14 mouse cellular contexts compared by ENCODE assay signal in the genomic region with DNA sequence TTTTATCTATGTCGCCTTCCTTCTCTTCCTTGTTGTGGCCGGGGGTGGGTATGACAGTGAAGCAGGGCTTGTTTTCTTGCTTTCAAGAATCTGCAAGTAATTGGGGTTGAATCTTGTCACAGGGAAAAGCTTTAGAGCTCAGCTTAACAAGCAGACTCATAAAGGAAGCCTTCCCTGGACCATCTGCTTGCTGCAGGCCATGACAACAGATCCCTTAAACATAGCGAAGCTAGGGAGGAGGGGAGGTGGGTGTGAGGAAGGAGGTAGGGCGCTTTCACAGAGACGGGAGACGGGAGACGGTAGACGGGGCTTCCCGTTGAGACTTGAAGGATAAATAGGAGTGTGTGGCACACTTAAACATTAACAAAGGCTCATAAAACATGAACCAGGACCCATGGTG.
DNase-seq lines count a peak whose midpoint lies in the region; ATAC-seq lines count a peak whose summit lies in the region.
"Had no signal": no experiment of that assay in that cellular context is flagged by ENCODE, and none has a peak within 500 bp of the region (broad histone marks: within the 10 kb centered on the region; RNA-seq: fewer than 3 reads in every experiment).

No protein-coding gene starts in this region.

- peaks cover 4% of the 10 kb centered on the region; the same call in 1 of the 2 replicates for H3K4me1 ChIP-seq in hindbrain, embryonic 14.5 days (replicated peaks; ENCODE audit: control insufficient read depth, insufficient read depth, low read length)
- H3K4me1 ChIP-seq in hindbrain, embryonic 12.5 days, result no peaks in the 10 kb centered on the region

- no peaks in the 10 kb centered on the region for H3K9me3 ChIP-seq in hindbrain, embryonic 14.5 days (ENCODE audit: control insufficient read depth, low read length)
- H3K9me3 ChIP-seq in hindbrain, embryonic 12.5 days (replicated peaks), result no peaks in the 10 kb centered on the region
- H3K9me3 ChIP-seq: limb, embryonic 15.5 days had no signal

- H3K4me2 ChIP-seq in hindbrain, embryonic 14.5 days (replicated peaks), result no peak overlapping the region
- H3K4me2 ChIP-seq in hindbrain, embryonic 12.5 days (replicated peaks), result no peak overlapping the region
- H3K4me2 ChIP-seq: limb, embryonic 15.5 days had no signal

- no peaks in the 10 kb centered on the region for H3K36me3 ChIP-seq in hindbrain, embryonic 14.5 days (replicated peaks; ENCODE audit: control insufficient read depth, insufficient read depth)
- H3K36me3 ChIP-seq in hindbrain, embryonic 12.5 days, result no peaks in the 10 kb centered on the region
- H3K36me3 ChIP-seq: limb, embryonic 15.5 days had no signal

- no peaks in the 10 kb centered on the region for H3K27me3 ChIP-seq in hindbrain, embryonic 14.5 days (ENCODE audit: control insufficient read depth, insufficient read depth, low read length)
- no peaks in the 10 kb centered on the region for H3K27me3 ChIP-seq in hindbrain, embryonic 12.5 days
- H3K27me3 ChIP-seq: limb, embryonic 15.5 days had no signal

- 0 out of 2 replicates have a peak, but pooled peaks have one; percentile 31 for ATAC-seq in hindbrain, embryonic 14.5 days (ENCODE audit: low FRiP score)
- no peak for ATAC-seq in hindbrain, embryonic 12.5 days (ENCODE audit: low FRiP score)
- ATAC-seq: inflammation-experienced regulatory T-cells, adult 6 months had no signal

- no peak overlapping the region for H3K9ac ChIP-seq in hindbrain, embryonic 14.5 days
- H3K9ac ChIP-seq in hindbrain, embryonic 12.5 days, result no peak overlapping the region
- H3K9ac ChIP-seq: limb, embryonic 15.5 days had no signal

- WGBS in hindbrain, embryonic 14.5 days, result 72% methylated on average over 9 of the region's 9 CpGs
- 74% methylated on average over 9 of the region's 9 CpGs for WGBS in hindbrain, embryonic 12.5 days

- no peak overlapping the region for H3K27ac ChIP-seq in hindbrain, embryonic 14.5 days
- H3K27ac ChIP-seq in hindbrain, embryonic 12.5 days, result no peak overlapping the region
- H3K27ac ChIP-seq: limb, embryonic 15.5 days had no signal

- DNase-seq in hindbrain, embryonic 14.5 days (ENCODE audit: low spot score), result no peak
- DNase-seq in retina, postnatal 1 day, result peak; percentile 65
- no peak for DNase-seq in retina, embryonic 14.5 days (ENCODE audit: low spot score)
- DNase-seq in layer of hippocampus, adult 9-11 months, result peak; percentile 82
- DNase-seq in B cell, adult 2 months, result no peak
- no peak for DNase-seq in testis, postnatal 10 days (ENCODE audit: low spot score)
- DNase-seq in urinary bladder, adult 18-20 months (ENCODE audit: low spot score in 2 of 2), result no peak
- DNase-seq: cerebellum, adult 11 months; lung, postnatal 14 days; thymus, postnatal 14 days had no signal

- no peak overlapping the region for H3K4me3 ChIP-seq in hindbrain, embryonic 14.5 days (replicated peaks; ENCODE audit: low read length)
- H3K4me3 ChIP-seq in hindbrain, embryonic 12.5 days, result no peak overlapping the region
- H3K4me3 ChIP-seq: limb, embryonic 15.5 days; myocyte had no signal

Comparison
In these comparisons a context has a peak if more than half of its experiments do, and no peak if none do; other contexts are left out.
1. DNase-seq: peak in retina, postnatal 1 day (single experiment) and layer of hippocampus, adult 9-11 months (single experiment); none in hindbrain, embryonic 14.5 days (single experiment), retina, embryonic 14.5 days (single experiment), B cell, adult 2 months (0 of 2), testis, postnatal 10 days (single experiment) and urinary bladder, adult 18-20 months (0 of 2).